In genomic region chr10:68145286-68145950, GRCm38 (mm10) we compare ENCODE assay signal across 25 mouse cellular contexts.
A peak's percentile ranks its signal among the peaks of the same experiment; 100 is the strongest.
DNase-seq lines count a peak whose midpoint lies in the region; ATAC-seq and TF ChIP-seq lines count a peak whose summit lies in the region.
"Had no signal": no experiment of that assay in that cellular context is flagged by ENCODE, and none has a peak within 500 bp of the region (broad histone marks: within the 10 kb centered on the region; RNA-seq: fewer than 3 reads in every experiment).

No protein-coding gene starts in this region.

- WGBS in heart, embryonic 10.5 days: 82% methylated on average over 18 of the region's 18 CpGs
- 72% methylated on average over 18 of the region's 18 CpGs for WGBS in liver, adult 2 months
- WGBS in liver, postnatal 0 days (ENCODE audit: insufficient replicate concordance): 73% methylated on average over 18 of the region's 18 CpGs

- no peak overlapping the region for H3K4me3 ChIP-seq in heart, embryonic 10.5 days
- H3K4me3 ChIP-seq in liver, adult 2 months (ENCODE audit: insufficient read depth, low read depth, low read length): no peak overlapping the region
- H3K4me3 ChIP-seq in liver, postnatal 0 days (ENCODE audit: low read depth, low read length): no peak overlapping the region
- H3K4me3 ChIP-seq: forebrain, embryonic 10.5 days; heart, embryonic 13.5 days; left cerebral cortex, adult 2 months; liver, embryonic 12.5 days; midbrain, embryonic 13.5 days had no signal

- DNase-seq in heart, adult 11 months: peak; percentile 93
- no peak for DNase-seq in heart, embryonic 10.5 days (ENCODE audit: low spot score)
- peak; percentile 52 for DNase-seq in liver, adult 2 months (ENCODE audit: extremely low read depth, low read depth, low spot score)
- no peak for DNase-seq in liver, postnatal 0 days
- DNase-seq in left cerebral cortex, postnatal 4 days: no peak
- DNase-seq: adrenal gland, adult 2 months; B cell, adult 2 months; cerebellum, adult 8-10 months; forebrain, postnatal 0 days; gastrocnemius, postnatal 25 days; heart, postnatal 4 days; lung, embryonic 14.5 days; lung, postnatal 4 days; spleen, adult 18-20 months; thymus, postnatal 25 days had no signal

- no peak overlapping the region for H3K4me2 ChIP-seq in liver, postnatal 0 days (ENCODE audit: low read depth, low read length)
- H3K4me2 ChIP-seq: heart, embryonic 13.5 days; liver, embryonic 12.5 days; lung, embryonic 14.5 days; midbrain, embryonic 13.5 days had no signal

- TF ChIP-seq CTCF in liver, adult 2 months (IDR thresholded peaks at IDR 0.05; ENCODE audit: low read depth, low read length): no peak
- TF ChIP-seq CTCF in liver, postnatal 0 days (IDR thresholded peaks at IDR 0.05; ENCODE audit: low read depth): no peak

- no peak overlapping the region for H3K27ac ChIP-seq in heart, embryonic 10.5 days
- H3K27ac ChIP-seq in liver, adult 2 months (replicated peaks; ENCODE audit: insufficient read depth, low read depth, low read length): no peak overlapping the region
- H3K27ac ChIP-seq in liver, postnatal 0 days (ENCODE audit: low read depth): no peak overlapping the region
- H3K27ac ChIP-seq: forebrain, embryonic 10.5 days; heart, embryonic 13.5 days; hindbrain, postnatal 0 days; left cerebral cortex, adult 2 months; liver, embryonic 12.5 days; midbrain, embryonic 13.5 days had no signal

- ATAC-seq in liver, postnatal 0 days: no peak
- peak; percentile 46 for ATAC-seq in granulocyte monocyte progenitor cell, adult 5-6 weeks (replicated peaks; ENCODE audit: poor library complexity, severe bottlenecking)
- peak; percentile 51; the same call in 1 of the 2 replicates for ATAC-seq in megakaryocyte progenitor cell, adult 5-6 weeks (replicated peaks; ENCODE audit: poor library complexity)
- no peak for ATAC-seq in erythroid progenitor cell, adult 5-6 weeks (replicated peaks; ENCODE audit: low FRiP score, poor library complexity, severe bottlenecking)
- ATAC-seq: forebrain, postnatal 0 days; hindbrain, postnatal 0 days; intestine, postnatal 0 days; liver, embryonic 12.5 days; midbrain, embryonic 13.5 days had no signal

- TF ChIP-seq EP300 in liver, postnatal 0 days (IDR thresholded peaks at IDR 0.05; ENCODE audit: low read depth): no peak

- TF ChIP-seq POLR2A in liver, adult 2 months (IDR thresholded peaks at IDR 0.05; ENCODE audit: extremely low read depth, insufficient read depth, low read length): no peak

- intact Hi-C loops in left cerebral cortex, postnatal 4 days (cut with DNase I): loop anchor here (10.0 kb wide), 1 partner anchor 281 kb away; no protein-coding TSS in a partner anchor

- no peaks in the 10 kb centered on the region for H3K27me3 ChIP-seq in heart, embryonic 10.5 days (ENCODE audit: insufficient read depth, poor library complexity, severe bottlenecking)
- no peaks in the 10 kb centered on the region for H3K27me3 ChIP-seq in liver, adult 2 months (ENCODE audit: control insufficient read depth, insufficient read depth, low read length)
- no peaks in the 10 kb centered on the region for H3K27me3 ChIP-seq in liver, postnatal 0 days (ENCODE audit: insufficient read depth, low read length)
- H3K27me3 ChIP-seq: heart, embryonic 13.5 days; liver, embryonic 12.5 days; midbrain, embryonic 13.5 days had no signal

- H3K36me3 ChIP-seq in heart, embryonic 10.5 days: no peaks in the 10 kb centered on the region
- H3K36me3 ChIP-seq in liver, adult 2 months (ENCODE audit: control insufficient read depth, insufficient read depth, low read length): no peaks in the 10 kb centered on the region; the same call in 1 of the 2 replicates
- no peaks in the 10 kb centered on the region for H3K36me3 ChIP-seq in liver, postnatal 0 days (replicated peaks; ENCODE audit: insufficient read depth, low read length)
- H3K36me3 ChIP-seq: forebrain, embryonic 10.5 days; liver, embryonic 12.5 days; midbrain, embryonic 13.5 days had no signal

- peaks cover 27% of the 10 kb centered on the region for H3K79me2 ChIP-seq in liver, adult 2 months (ENCODE audit: control insufficient read depth, insufficient read depth, low read length)

- no peaks in the 10 kb centered on the region for H3K9me3 ChIP-seq in heart, embryonic 10.5 days
- no peaks in the 10 kb centered on the region for H3K9me3 ChIP-seq in liver, postnatal 0 days (ENCODE audit: low read length)
- H3K9me3 ChIP-seq: forebrain, embryonic 10.5 days; heart, embryonic 13.5 days; liver, embryonic 12.5 days; midbrain, embryonic 13.5 days had no signal

- H3K4me1 ChIP-seq in heart, embryonic 10.5 days: no peaks in the 10 kb centered on the region
- peaks cover 8% of the 10 kb centered on the region for H3K4me1 ChIP-seq in liver, adult 2 months (ENCODE audit: control insufficient read depth, insufficient read depth, low read length)
- H3K4me1 ChIP-seq in liver, postnatal 0 days (ENCODE audit: insufficient read depth): no peaks in the 10 kb centered on the region; the same call in 1 of the 2 replicates
- H3K4me1 ChIP-seq: liver, embryonic 12.5 days had no signal

- no peak overlapping the region for H3K9ac ChIP-seq in liver, adult 2 months (ENCODE audit: low read depth, low read length)
- no peak overlapping the region for H3K9ac ChIP-seq in liver, postnatal 0 days (replicated peaks)
- H3K9ac ChIP-seq: forebrain, postnatal 0 days; heart, embryonic 13.5 days; liver, embryonic 12.5 days; lung, embryonic 14.5 days; midbrain, embryonic 13.5 days had no signal

Comparison
In these comparisons a context has a peak if more than half of its experiments do, and no peak if none do; other contexts are left out.
1. DNase-seq: peak in heart, adult 11 months (single experiment) and liver, adult 2 months (single experiment); none in heart, embryonic 10.5 days (single experiment), liver, postnatal 0 days (single experiment) and left cerebral cortex, postnatal 4 days (single experiment).
2. ATAC-seq: peak in granulocyte monocyte progenitor cell, adult 5-6 weeks (single experiment) and megakaryocyte progenitor cell, adult 5-6 weeks (single experiment); none in liver, postnatal 0 days (single experiment) and erythroid progenitor cell, adult 5-6 weeks (single experiment).